Mouse (Mus musculus) 416B (cell line): ENCODE data around the gene Nkx1-2.
A peak's percentile ranks its signal among the peaks of the same experiment; 100 is the strongest.

ENCODE experiments used
- DNase-seq: peaks from one replicate; pipeline ENCODE4 v3.0.0; 2011; ENCODE audit warnings: low read depth

The Nkx1-2 gene

GRCm38 (mm10) chr7:132565831-132566230 lies 33.6 kb downstream of the Nkx1-2 start:
- DNase-seq: peak; percentile 43

GRCm38 (mm10) chr7:132559138-132559766 lies 40.2 kb downstream of the Nkx1-2 start:
- peak; percentile 40 for DNase-seq

GRCm38 (mm10) chr7:132558141-132558736 lies 41.2 kb downstream of the Nkx1-2 start:
- no peak for DNase-seq

GRCm38 (mm10) chr7:132556575-132556974 lies 42.9 kb downstream of the Nkx1-2 start:
- DNase-seq: no peak

GRCm38 (mm10) chr7:132555911-132556310 lies 43.5 kb downstream of the Nkx1-2 start:
- no peak for DNase-seq

GRCm38 (mm10) chr7:132554091-132554490 lies 45.3 kb downstream of the Nkx1-2 start:
- DNase-seq: no peak

GRCm38 (mm10) chr7:132551351-132552126 lies 47.9 kb downstream of the Nkx1-2 start:
- DNase-seq: peak; percentile 92

- DNase-seq: no peak
Measured at GRCm38 (mm10) chr7:132547126-132547525, 52.3 kb downstream of the Nkx1-2 start.
